Mouse (Mus musculus) A20 (cell line): ENCODE data around the gene Cct8l1.

Experiments used
- DNase-seq: peaks from one replicate; pipeline ENCODE4 v3.0.0-alpha.2; 2011; ENCODE audit warnings: low read depth, low spot score

Gene Cct8l1

DNA sequence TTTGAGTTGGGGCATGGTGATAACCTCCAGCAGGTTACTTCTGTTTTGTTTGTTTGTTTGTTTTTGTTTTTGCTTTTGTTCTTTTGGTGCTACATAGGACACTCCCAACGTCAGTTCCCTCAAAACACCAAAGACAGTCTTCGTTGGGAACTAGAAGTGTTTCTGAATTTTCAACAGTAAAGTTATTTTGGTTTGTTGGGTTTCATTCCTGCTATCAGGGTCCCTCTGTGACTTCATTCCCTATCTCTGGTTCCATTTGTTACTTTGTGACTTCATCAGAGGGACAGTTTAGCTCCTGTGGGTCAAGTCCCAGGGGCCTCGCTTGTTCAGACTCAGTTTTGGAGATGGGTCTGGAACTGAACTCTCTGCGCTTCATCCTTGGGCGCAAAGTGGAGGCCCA is at the start of gene Cct8l1:
TSS of gene Cct8l1 (plus strand) at position 301 of the 400 bp plus-strand sequence.
- no peak for DNase-seq

DNA sequence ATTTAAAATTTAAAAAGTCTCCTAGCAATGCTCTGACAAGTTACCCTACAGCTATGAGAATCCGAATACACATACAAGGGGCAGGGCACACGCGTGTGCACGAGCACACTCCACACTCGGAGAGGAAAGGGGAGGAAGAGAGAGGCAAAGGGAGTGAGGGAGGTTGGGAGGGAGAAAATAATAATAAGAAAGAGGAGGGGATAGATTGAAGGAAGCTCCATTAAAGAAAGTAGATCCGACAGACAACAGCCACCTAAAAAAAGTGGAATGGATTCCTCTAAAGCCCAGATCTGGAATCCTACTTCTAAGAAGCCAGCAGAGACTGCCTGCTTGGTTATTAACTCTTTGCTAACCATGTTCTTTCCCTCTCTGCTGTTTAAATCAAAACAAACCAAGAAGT is 43.8 kb upstream of the Cct8l1 start:
- no peak for DNase-seq

DNA sequence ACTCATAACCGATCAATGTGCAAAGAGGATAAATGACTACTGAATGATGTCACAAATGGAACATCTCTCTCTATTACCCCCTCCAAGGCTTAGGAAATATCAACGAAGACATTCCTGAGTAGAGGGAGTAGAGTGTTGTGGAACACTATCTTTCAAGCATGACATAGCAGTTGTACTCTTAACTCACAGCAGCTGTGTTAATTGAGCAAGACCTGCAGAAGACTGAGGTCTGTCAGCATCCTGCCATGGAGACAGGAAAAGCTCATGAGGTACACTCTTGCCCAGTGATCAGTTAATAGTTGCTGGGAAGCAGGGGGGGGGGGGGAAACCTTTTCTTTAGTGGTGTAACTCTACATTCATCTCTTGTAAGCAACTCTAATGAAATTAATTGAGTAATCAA is 40.1 kb upstream of the Cct8l1 start:
- DNase-seq: no peak

DNA sequence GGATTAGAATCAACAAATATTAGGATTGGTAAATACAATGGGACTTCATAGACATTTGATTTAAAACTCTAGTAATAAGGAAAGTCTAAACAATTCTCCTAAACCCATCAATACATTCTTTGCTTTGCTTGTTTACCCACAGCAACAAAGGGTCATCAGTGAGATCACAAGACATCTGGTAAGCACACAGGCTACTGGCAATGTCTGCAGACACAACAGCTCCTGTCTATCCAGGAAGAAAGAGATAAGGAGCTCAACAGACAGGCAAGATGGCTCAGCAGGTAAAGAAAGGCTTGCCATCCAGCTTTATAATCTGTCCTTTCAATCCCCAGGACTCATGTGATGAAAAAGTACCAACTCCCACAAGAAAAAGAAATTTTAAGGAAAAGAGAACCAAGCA is 37.0 kb upstream of the Cct8l1 start:
- DNase-seq: no peak

DNA sequence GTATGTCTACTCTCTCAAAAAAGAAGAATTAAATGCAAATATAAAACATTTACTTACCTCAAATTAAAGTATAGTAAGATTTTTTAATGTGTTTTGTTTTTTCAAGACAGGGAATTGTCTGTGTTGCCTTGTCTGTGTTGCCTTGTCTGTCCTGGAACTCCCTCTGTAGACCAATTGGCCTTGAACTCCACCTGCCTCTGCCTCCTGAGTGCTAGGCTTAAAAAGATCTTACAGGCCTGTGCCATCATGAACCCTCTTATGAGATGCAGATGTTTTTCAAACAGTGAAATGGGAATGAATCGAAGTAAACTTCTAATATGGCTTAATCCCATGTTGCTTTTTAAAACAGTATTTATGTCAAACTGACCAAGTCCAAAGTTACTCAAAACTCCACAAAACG is 19.2 kb upstream of the Cct8l1 start:
- peak; percentile 49 for DNase-seq

DNA sequence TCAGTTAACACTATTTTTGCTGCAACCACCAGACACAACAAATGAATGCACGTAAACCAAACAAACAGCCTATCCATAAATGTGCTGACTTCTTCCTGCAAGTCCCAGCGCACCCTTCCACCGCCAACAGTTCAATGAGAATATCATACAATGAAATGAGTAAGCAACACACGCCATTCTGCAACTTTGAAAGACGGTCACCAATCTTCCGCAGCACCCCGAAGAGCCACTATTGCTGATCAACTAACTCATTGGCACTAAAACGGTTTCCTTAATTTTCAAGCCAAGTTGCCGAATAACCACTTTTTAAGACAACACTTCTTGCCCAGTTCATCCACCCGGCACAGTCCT is 18.5 kb upstream of the Cct8l1 start:
- no peak for DNase-seq

DNA sequence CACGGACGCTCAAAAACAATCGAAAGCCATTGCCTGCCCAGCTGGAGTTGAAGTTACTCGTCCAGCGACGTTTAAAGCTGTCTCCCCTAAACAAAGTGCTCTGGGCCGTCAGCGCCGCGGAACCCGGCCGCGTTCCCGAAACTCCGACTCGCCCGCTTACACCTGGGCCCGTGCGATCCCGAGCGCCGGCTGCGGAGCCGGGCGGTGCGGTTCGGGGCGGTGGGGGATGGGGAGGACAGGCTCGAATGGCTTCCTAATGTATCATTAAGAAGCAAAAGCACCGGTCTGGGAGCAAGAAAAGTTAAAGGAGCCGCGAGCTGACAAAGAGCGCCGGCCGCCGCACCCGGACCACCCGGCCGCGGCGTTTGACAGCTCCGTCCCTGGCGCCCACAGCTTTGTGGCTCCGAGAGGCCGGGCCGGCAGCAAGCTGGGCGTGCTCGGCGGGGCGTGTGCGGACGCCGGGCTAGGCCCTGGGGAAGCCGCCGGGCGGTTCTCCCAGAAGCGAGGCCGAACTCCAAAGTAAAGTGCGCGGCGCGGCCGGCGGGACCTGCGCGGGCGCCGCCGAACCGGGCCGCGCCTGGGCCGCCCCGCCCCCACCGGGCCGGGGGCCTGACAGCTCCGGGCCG is 18.0 kb upstream of the Cct8l1 start:
- peak; percentile 73 for DNase-seq

DNA sequence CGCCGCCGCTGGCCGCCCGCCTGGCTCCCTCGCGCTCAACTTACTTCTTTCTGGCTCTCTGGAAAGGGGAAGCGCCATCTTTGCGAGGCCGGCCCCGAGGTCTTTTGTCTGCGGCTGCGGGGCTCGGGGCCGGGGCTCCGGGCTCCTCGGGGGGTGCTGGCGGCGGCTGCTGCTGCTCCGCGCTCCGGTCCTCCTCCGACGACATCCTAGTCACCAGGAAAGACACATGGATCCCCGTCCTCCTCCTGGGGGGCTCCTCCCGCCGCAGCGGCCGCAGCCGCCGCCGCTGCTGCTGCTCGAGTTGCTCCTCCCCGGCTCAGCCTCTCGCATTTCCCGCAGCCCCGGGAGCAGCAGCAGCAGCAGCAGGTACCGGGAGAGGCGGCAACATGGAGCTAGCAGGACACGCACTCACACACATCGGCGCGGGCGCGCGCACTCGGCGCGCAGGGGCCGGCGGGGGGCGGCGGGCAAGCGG is 17.5 kb upstream of the Cct8l1 start, which contains the start of gene Kmt2c:
TSS of gene Kmt2c (minus strand) at position 438 of the 475 bp plus-strand sequence.
- DNase-seq: peak; percentile 83

DNA sequence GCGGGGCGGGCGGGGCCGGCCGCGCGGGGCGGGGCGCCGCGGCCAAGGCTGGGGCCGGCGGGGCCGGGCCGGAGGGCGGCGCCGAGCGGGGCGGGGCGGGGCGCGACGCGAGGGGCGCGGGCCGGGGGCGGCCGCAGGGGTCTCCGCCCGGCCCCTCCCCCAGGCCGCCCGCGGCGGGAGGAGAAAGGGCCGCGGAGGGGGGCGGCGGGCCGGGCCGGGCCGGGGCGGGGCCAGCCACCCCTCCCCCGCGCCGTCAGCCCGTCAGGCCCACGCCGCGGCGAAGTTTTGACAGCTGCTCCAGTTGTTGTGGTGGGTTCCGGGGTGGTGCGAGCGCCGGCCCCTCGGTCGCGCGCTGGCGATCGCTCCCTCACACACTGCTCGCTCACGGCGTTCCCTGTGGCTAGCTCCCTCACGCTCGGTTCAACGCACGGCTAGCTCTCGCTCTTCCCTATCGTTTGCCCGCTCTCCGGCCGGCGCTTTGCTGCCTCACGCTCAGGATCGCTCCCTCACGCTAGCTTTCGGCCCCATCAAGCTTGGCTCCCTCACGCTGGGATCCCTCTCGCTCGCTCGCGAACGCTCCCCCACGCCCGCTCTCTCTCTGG is 16.9 kb upstream of the Cct8l1 start:
- DNase-seq: peak; percentile 91

DNA sequence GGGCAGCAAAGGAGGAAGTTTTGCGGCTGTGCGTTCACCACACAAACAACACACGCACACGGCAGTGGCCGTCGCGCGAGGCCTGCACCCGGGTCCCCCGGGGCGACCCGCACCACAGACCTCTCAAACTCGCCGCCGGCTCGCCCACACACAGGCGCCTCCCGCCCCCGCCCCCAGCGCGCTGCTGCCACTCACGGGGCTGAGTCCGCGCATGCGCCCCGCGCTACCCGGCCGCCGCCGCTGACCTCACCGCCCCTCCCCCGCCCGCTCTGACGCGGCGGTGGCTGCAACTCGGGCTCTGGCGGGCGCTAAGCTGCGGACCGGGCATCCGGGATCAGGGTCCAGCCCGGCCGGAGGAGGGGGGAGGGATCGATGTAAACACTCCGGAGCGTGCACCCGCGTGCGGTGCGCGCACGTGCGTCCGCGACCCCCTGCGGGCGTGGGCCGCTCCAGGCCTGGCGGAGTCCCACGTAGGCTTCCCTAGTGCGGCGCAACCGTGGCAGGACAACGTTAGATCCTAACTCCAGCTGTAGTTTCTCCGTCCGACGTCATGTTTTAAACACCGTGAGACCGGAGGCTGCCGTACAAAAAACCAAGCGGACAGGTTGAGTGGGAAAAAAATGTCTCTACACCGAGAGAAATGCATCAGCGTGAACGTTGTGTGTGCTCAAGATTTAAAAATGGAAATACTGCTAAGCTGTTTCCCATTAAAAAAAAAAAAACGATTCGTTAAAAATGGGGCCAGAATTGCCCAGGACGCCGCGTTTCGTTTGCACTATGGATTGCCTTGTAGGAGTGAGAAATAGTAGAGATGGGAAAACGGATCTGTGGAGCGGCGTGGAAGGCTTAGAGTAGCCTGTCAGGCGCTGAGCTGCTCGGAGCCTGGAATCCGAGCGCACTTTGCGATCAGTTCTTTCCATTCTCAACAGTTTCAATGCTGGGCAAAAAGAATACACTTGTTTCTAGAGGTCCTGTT is 16.2 kb upstream of the Cct8l1 start:
- DNase-seq: peak; percentile 97

DNA sequence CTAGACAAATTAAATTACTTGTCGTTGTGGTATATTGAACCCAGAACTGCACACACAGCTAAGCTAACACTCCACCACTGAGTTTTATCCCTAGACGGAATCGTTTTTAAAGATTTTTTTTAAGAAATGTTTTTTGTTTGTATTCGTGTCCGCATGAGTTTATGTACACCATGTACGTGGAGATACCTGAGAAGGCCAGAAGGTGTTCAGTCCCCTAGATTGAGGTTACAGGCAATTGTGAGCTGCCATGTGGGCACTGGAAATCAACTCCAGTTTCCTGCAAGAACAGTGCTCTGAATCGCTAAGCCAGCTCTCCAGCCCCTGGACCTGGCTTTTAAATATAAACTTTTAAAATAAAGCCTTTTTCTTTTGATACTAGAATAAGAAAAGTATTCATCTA is 15.2 kb upstream of the Cct8l1 start:
- DNase-seq: no peak

DNA sequence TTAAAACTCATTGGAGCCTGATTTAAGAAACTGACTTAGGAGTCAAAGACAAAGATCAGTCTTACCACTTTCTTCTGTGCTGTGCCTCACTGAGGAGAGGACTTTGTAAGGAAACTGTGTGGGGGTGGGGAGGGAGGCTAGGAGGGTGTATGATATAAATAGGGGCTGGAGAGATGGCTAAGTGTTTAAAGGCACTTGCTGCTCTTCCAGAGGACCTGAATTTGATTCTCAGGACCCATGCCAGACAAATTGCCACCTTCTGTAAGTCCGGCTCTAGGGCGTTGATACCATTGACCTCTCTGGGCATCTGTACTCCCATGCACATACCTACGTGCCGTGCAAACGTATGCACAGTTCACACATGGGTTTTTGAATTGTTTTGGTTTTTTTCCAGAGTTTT is 9.8 kb upstream of the Cct8l1 start:
- no peak for DNase-seq

DNA sequence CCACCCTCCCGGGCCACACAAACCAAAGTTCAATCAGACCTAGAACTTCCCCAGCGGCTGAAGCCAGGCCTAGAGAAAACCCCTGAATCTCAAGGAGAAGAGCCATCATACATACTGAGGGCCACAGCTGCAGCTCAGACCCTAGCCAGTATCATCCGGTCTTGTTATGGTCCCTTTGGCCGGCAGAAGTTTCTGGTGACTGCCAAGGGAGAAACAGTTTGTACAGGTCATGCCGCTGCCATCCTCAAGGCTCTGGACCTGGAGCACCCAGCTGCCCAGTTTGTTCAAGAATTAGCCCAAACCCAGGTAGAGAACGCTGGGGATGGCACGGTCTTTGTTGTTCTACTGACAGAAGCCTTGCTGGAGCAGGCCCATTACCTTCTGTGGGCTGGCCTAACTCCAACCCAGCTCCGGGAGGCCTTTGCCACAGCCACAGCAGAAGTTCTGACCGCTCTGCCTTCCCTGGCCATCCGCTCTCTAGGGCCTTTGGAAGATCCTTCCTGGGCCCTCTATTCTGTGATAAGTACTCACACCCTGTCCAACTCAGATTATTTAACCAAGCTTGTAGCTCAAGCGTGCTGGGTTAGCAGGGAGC is 531 bp downstream of the Cct8l1 start:
- no peak for DNase-seq

DNA sequence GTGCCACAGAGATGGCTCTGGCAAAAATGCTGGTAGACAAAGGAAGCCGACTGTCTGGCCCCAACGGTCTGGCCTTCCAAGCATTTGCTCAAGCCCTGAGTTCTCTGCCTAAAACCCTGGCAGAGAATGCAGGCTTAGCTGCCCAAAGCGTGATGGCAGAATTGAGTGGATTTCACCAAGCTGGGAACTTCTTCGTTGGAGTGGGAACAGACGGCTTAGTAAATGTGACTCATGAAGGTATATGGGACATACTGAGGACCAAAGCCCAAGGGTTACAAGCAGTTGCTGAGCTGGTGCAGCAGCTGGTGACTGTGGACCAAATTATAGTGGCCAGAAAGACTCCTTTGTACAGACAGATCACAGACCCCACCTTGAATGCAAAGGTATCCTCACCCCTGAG is 1.7 kb downstream of the Cct8l1 start:
- DNase-seq: no peak

DNA sequence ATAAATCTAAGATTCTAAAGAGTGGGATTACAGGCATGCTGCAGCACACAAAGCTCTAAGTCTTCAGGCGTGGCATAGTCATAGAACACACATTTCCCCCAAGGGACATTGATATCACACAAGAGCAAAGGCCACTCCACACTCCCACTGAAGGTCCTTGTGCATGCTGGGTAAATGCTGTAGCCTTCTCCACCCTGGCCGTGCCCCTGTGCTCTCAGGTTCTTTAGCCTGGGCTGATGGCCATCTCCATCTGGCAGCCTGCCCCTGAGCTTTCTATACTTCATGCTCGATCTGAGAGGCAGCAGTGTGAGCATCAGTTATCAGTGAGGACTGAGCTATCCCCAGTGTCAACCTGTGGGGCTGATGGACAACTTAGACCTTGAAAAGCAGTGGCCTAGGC is 4.0 kb downstream of the Cct8l1 start:
- DNase-seq: no peak

DNA sequence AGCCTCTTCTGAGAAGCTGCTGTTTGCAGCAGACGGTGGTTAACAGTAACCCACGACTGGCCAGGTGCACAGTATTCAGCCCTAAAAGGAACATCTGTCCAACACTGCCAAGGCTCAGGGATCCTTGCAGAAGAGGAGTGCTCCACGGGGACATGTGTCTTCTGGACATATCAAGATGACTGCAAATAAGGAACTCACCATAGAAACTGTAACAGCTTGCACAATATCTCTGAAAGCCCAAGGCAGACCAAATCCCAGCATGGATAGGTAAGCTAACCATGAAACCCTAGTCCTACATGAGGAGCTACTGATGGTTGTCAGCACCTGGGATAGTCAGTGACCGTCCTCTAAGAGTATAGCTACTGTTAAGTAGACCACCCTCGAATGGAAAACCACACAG is 5.6 kb downstream of the Cct8l1 start:
- no peak for DNase-seq

DNA sequence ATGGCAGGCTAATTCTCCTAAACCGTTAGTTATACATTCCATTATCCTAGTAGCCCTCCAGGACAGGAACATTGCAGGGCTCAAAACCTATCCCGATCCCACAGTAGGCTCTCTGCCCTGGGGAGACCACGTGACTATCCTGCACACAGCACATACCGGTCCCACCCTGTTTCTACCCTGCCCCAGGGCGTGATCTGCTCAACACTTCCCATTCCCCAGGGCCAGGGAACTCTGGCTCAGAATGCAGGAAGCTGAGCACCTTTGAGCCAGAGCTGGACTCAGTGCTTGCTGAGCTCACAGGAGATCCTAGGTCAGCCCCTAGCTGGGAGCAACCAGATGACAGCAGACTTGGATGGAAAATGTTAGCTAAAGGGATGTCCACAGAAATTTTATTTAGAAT is 10.2 kb downstream of the Cct8l1 start:
- no peak for DNase-seq

DNA sequence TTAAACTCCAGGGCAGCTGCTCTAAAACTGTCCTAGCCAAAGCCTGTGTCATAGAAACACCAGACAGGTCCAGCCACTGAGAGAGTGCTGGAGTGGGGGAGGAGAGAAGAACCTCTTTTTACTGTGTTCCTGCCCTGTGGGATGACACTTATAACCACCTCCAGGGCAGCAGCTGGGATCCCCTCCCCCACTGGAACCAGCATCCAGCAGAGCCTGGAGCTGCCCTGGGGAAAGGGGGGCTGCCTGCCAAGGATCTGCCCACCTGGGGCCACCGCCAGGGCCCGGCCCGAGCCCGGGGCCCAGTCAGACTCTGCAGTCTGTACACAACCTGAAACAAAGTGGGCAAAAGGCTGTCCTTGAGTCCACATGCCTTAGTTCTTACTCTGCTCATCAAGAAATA is 11.1 kb downstream of the Cct8l1 start:
- DNase-seq: no peak

DNA sequence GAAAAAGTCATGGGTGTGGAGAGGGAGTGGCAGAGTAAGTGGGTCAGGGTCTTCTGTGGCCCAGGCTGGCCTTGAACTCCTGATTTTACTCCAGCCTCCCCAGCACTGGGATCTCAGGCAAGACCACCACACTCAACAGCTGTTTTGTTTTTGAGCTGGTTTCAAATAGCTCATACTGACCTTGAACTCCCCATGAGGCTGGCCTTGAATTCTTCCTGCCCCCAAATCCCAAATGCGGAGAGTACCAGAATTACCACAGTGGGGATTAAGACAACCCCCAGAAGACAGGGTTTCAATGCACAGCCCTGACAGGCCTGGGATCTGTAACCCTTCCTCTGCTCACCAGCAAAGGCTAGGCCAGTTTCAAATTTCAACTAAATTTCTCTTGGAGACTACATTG is 12.1 kb downstream of the Cct8l1 start:
- no peak for DNase-seq

DNA sequence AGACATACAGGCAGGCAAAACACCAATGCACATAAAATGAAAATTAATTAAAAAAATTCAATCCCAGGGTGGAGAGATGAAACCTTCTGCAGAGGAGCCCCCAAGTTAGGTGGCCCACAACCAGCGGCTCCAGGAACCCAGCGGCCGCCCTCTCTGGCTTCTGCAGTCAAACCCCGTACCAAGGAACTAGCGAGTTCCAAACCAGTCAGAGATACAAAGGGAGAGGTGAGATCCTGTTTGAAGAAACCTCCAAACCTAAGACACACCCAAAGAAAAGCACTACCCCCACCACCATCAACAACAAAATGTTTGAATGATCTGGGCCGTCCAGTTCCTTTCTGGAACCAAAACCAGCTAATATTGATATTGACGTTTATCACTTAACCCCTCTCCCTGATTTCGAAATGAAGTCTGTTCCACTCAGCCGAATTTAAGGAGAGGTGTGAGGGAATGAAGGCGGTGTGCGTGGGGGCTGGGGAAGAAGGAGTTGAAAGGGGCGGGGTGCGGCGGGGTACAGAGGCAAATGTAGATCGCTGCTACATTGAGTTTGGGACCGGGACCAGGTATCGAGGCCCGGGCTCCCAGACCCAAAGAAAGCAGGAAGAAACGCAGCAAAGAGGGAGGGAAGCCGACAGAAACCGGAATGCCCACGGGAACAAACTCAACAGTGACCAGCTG is 13.1 kb downstream of the Cct8l1 start:
- DNase-seq: no peak
